Mouse (Mus musculus): ENCODE data around the gene Dnal4.

Dnal4 gene

DNA sequence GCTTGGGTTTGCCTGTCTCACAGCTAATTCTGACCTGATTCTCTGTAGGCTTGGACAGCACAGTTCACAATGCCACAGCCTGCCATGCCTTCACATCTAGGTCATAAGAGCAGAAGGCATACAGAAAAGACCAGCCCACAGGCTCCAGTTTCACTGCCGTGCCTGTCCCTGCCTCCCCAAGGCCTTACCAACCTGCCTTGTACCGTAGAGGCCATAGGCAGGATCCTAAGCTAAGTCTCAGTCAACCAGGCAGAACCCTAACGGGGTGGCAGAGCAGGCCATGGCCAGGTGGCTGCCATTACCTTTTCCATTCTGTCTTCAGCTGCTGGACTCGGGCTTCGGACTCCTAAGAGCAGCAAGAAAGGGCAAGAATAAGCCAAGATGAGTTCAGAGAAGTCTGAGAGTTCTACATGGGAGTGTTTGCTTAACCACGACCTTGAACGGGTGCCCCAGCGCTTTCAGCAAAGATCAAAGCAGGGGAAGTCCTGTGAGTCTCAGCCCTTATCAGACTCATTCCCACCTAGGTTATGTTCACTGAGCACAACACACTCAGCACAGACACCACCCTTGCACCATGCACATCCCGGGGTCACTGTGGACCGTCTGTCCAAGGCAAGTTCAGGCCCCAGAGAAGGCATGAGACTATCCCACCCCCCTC lies 48.8 kb downstream of the Dnal4 start:
- no peak for DNase-seq

- DNase-seq: no peak
Observed at GRCm38 (mm10) chr15:79728311-79728710, 49.3 kb downstream of the Dnal4 start.

DNA sequence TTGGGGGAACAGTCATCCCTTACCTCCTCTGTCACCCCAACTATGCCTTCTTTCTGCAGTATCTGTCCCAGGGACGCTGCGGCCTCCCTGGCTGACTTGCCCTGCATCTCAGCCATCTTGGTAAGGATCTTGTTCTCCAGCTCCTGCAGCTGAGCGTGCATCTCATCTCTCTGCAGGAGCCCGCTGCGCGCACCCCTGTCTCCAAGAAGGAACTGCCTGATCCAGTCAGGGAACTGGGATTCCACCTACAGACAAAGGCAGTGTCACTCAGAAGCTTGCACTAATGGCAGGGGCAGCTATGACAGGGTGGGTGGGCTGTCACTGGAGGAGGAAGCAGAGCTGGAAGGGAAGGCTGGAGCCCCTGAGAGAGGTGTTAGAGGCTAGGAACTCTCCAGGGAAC lies 49.8 kb downstream of the Dnal4 start:
- DNase-seq: no peak

- no peak for DNase-seq
Observed at GRCm38 (mm10) chr15:79725190-79725789, 52.4 kb downstream of the Dnal4 start.

DNA sequence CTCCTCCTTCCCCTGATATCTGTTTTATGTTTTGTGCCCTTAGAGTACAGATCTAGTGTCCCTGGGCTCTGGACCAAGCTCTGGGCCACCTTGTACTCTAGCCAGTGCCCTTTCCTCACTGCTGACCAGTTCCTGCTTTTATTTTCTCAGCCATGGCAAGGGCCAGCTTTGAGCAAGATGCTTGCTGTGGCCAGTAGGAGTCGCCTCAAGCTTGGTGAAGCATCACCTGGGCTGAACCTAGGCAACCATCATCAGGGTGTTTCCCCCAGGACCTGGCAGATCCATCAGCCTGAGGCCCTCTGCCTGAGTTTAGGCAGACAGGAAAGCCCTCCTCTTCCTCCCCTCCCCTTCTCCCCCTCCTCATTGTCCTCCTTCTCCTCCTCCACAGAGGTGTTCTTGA lies 54.2 kb downstream of the Dnal4 start:
- DNase-seq: peak; percentile 67 to 78

- DNase-seq: no peak
Observed at GRCm38 (mm10) chr15:79720796-79721195, 56.9 kb downstream of the Dnal4 start.

DNA sequence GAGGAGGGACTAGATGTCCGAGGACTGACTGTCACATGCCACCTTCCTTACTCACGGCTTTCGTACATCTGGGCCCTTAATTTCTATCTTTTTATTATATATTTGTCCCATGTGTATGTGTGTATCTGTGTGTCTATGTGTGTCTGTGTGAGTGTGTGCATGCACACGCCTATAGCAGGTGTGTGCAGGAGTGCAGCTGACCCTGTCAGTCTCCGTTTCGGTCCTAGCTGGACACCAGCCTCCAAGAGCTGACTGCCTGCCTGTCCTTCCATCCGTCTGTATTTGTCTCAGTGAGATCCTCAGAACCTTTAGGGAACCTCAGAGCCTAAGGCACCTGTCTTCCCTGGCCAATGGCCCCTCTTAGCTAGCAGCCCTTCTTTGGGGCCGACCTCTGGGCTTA lies 57.4 kb downstream of the Dnal4 start:
- no peak for DNase-seq

GRCm38 (mm10) chr15:79716710-79717109 lies 60.9 kb downstream of the Dnal4 start:
- DNase-seq: no peak

DNA sequence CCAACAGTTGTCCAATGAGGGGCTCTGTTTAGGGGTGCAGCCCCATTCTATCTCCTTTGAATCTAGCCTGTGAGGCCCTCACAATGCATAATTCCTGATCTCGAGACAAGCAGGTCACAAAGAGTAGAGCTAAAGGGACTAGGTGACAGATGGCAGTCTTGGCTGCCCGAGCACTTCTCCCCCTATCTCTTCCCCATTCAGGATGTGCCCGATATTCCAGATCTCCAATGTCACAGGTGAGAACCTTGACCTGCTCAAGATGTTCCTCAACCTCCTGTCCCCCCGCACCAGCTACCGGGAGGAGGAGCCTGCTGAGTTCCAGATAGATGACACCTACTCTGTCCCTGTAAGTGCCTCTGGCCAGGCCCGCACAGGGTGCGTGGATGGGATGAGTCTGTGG lies 62.0 kb downstream of the Dnal4 start:
- no peak for DNase-seq
